Mouse (Mus musculus): ENCODE measurements around the gene Cpsf4l. TPM values are rescaled to one million over a fixed set of nuclear protein-coding genes. Genes with fewer than 3 reads are reported as not detected.

Gene Cpsf4l
- polyA plus RNA-seq, 1 experiment from 2014 or later: 0.31 TPM

Other genes with a start within 250 kb of the Cpsf4l start
- gene Sstr2, start 90.7 kb downstream of the Cpsf4l start, polyA plus RNA-seq (2015; fragmentation: Nextera tagmentation; extraction: Ambion mirVana): 62.7 and 78.0 TPM in 2 replicates
- 30.1 and 31.1 TPM in 2 replicates for gene Cog1, start 60.8 kb downstream of the Cpsf4l start, polyA plus RNA-seq (2015; fragmentation: Nextera tagmentation; extraction: Ambion mirVana)
- gene Slc39a11, start 59.9 kb downstream of the Cpsf4l start, polyA plus RNA-seq (2015; fragmentation: Nextera tagmentation; extraction: Ambion mirVana): 27.7 and 29.0 TPM in 2 replicates
- gene Fam104a, start 25.9 kb downstream of the Cpsf4l start, polyA plus RNA-seq (2015; fragmentation: Nextera tagmentation; extraction: Ambion mirVana): 48.2 and 51.9 TPM in 2 replicates
- gene D11Wsu47e, start 25.6 kb downstream of the Cpsf4l start, polyA plus RNA-seq (2015; fragmentation: Nextera tagmentation; extraction: Ambion mirVana): 20.6 and 21.7 TPM in 2 replicates
- gene Cdc42ep4, start 41.9 kb upstream of the Cpsf4l start, polyA plus RNA-seq (2015; fragmentation: Nextera tagmentation; extraction: Ambion mirVana): 89.8 and 98.0 TPM in 2 replicates